Mouse (Mus musculus): ENCODE results near the gene Reep1.

Reep1 gene

DNA sequence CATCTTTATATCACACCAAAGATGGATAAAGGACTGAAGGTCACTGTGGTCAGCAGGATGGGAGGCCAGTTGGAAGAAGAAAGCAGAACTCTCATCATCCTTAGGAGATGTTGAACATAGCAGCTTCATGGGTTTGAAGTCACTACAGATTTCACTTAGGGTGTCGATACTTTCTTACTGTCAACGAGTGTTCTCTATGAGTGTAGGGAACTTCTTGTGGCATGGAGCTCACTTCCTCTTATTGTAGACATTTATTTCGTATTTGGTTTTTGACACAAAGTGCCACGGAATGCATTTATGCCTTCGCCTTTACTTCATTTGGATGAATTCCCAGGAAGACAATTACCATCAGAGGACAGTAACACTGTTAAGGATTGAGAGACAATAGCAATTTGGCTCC, 28.7 kb downstream of the Reep1 start:
- no peak for DNase-seq (ENCODE audit: low read depth in 2 of 2, low spot score in 2 of 2)

GRCm38 (mm10) chr6:71737202-71737601, 29.8 kb downstream of the Reep1 start:
- DNase-seq (ENCODE audit: low read depth in 2 of 2, low spot score in 2 of 2): no peak

DNA sequence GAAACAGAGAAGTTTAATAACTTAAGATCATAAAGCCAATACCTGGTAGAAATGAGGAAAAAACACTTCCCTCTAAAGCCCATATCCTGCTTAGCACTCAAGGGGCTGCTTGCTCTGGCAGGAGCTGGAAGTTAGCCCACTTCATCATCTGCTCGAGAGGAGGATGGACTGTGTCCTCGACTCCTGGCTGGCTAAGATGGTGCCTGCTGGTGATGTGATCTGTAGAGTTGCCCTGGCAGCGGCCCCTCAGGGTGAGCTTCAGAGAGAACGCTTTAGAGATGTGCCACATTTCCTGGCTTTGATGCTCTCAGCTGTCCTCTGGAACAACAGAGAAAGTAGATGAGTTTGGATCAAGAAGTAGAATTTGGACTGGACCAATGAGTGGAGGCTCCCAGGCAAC, 31.2 kb downstream of the Reep1 start:
- no peak for DNase-seq (ENCODE audit: low read depth in 2 of 2, low spot score in 2 of 2)

DNA sequence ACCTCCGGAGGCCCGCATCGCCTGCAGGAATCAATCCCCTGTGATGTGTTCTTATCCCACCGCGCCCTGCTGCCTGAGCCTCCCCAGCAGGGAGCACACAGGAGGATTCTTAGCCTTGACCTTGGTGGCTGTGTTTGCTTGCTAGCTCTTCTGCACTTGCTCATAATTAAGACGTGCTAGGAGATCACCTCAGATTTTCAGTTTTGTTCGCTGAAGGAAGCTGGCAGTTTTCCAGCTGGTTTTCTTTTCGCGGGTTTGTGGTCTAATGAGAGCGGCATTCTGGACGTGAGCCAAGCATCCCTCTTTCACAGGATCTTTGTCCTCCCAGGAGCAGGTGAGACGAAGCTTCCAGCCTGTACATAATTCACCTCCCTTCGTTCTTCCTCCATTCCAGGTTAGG, 33.6 kb downstream of the Reep1 start:
- DNase-seq (ENCODE audit: low read depth in 2 of 2, low spot score in 2 of 2): no peak

DNA sequence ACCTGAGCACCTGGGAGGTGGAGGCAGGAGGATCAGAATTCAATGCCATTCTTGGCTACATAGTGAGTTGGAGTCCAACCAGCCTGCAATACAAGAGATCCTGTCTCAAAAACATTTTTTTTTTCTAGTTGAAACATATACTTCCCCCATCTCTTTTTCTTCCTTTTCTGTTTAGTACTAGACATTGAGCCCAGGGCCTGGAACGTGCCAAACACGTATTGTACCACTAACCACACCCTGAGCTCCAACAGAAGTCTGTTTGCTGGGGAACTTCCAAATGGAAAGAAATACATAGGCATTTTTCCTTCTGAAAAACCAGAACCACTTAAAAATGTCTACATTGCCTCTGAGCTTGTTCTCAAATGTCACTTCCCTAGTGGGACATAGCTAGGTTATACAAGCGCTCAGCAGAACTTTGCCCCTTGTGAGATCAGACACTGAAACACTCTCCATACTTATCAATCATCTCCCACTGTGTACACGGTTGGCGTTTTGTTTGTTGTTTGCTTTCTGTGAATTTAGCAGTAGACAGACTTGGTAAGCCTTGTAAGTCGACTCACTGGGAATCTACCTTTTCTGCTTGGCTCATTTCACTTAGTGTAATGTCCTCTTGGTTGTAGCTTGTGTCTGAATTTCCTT, 34.8 kb downstream of the Reep1 start:
- DNase-seq (ENCODE audit: low read depth in 2 of 2, low spot score in 2 of 2): no peak

- DNase-seq (ENCODE audit: low read depth in 2 of 2, low spot score in 2 of 2): no peak
These were observed 37.6 kb downstream of the Reep1 start for GRCm38 (mm10) chr6:71744934-71745333.

GRCm38 (mm10) chr6:71745482-71746234, 38.3 kb downstream of the Reep1 start:
- DNase-seq (ENCODE audit: low read depth in 2 of 2, low spot score in 2 of 2): no peak

DNA sequence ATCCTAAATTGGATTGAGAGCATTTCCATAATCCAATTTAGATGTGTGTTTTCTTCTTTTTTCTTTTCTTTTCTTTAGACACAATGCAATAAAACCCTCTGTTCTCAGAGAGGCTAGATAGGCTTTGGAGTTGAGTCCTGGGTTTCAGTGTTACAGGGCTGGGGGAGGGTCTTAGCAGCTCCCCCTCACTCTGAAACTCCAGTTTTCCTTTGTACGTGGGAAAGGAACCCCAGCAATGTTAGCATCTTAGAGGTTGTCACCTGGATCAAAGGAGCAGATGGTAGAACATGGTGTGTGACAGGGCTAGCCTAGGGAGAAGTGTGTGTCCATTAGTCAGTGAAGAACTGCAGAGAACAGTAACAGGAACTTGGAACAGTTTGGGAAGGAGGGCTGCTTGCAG, 38.9 kb downstream of the Reep1 start:
- DNase-seq (ENCODE audit: low read depth in 2 of 2, low spot score in 2 of 2): no peak

DNA sequence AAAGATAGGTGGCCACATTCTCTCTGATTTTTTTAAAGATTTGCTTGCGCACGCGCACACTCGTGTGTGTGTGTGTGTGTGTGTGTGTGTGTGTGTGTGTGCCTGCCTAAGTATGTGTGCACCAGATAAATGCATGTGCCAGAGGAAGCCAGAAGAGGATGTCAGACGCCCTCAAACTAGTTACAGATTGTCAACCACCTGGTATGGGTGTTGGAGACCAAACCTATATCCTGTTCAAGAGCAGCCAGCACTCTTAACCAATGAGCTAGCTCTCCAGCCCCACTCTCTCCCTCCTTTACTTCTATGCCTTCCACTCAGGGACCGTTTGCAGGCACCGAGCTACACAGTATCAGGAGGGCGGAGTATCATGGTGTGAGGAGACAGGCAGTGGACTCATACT, 39.5 kb downstream of the Reep1 start:
- DNase-seq (ENCODE audit: low read depth in 2 of 2, low spot score in 2 of 2): peak in 1 of 2 experiments; percentile 13

- DNase-seq (ENCODE audit: low read depth in 2 of 2, low spot score in 2 of 2): no peak
These were observed 44.2 kb downstream of the Reep1 start for GRCm38 (mm10) chr6:71751602-71752001.

GRCm38 (mm10) chr6:71752791-71753464, 45.6 kb downstream of the Reep1 start:
- no peak for DNase-seq (ENCODE audit: low read depth in 2 of 2, low spot score in 2 of 2)

- DNase-seq (ENCODE audit: low read depth in 2 of 2, low spot score in 2 of 2): peak in 1 of 2 experiments; percentile 19
These were observed 49.9 kb downstream of the Reep1 start for GRCm38 (mm10) chr6:71757039-71757894.

DNA sequence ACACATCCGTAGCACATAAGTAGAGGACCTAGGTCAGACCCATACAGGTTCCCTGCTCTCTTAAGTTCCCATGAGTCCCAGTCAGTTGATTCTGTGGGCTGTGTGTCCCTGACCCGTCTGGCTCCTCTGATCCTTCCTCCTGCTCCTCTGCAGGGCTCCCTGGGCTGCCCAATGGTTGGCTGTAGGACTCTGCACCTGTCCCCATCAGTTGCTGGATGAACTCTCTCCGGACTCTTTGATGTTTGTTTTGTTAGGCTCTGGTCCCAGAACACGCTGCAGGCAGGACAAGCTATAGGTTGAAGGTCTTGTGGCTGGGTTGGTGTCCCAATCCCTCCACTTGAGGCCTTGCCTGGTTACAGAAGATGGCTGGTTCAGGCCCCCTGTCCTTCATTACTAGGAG, 51.4 kb downstream of the Reep1 start:
- no peak for DNase-seq (ENCODE audit: low read depth in 2 of 2, low spot score in 2 of 2)

- no peak for DNase-seq (ENCODE audit: low read depth in 2 of 2, low spot score in 2 of 2)
These were observed 52.7 kb downstream of the Reep1 start for GRCm38 (mm10) chr6:71760073-71760472.

GRCm38 (mm10) chr6:71767761-71768160, 60.4 kb downstream of the Reep1 start:
- DNase-seq (ENCODE audit: low read depth in 2 of 2, low spot score in 2 of 2): no peak

DNA sequence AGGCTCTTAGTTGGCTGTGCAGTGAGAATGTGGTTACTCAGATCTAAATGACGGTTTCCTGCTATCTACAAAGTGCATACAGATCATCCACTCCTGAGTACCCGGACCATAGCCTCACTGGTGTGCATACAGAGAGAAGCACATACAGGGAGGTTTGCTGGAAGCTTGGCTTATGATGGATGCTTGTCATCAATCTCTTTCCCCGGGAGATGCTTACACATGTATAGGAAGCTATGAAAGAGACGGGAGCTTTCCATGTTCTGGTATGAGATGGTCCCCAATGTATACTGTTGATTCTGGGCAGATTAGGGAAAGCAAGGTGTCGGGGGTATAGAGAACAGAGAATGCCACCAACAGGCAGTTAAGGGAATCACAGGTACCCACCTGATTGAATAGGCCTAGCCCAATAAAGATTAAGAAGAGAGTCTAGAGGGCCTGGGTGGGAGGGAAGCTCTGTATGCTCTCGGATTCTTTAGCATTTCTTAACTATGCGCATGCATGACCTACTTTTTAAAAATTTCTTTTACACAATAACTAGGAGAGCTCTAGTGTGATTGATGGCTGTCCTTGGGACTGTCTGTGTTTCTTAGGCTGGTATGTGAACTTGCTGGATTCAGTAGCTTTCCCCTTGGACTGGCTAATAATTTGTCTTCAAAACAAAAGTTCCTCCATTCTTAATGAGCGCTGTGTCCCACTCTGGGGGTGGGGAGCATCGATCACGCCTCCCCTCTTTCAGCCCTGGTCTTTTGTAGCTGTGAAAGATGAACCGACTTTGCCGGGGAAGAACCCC, 62.7 kb downstream of the Reep1 start:
- DNase-seq (ENCODE audit: low read depth in 2 of 2, low spot score in 2 of 2): peak in 1 of 2 experiments; percentile 33

DNA sequence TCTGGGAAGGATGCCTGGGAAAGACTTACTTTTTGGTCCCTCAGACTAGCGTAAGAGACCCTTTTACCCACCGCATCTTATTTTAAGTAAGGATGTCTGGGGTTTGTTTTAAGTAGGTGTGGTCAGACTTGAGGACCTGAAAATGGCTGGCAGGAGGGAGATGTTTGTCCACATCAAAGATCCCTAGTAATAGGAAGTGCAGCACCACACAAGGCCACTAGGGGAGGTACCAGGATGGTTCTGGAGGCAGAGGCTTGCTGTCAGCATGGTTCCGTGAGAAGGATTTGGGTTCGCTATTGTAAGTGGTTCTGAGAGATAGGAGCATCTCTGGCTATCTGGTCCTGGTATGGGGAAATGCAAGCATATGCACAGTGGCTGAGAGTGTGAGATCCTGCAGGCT, 63.5 kb downstream of the Reep1 start:
- no peak for DNase-seq (ENCODE audit: low read depth in 2 of 2, low spot score in 2 of 2)

DNA sequence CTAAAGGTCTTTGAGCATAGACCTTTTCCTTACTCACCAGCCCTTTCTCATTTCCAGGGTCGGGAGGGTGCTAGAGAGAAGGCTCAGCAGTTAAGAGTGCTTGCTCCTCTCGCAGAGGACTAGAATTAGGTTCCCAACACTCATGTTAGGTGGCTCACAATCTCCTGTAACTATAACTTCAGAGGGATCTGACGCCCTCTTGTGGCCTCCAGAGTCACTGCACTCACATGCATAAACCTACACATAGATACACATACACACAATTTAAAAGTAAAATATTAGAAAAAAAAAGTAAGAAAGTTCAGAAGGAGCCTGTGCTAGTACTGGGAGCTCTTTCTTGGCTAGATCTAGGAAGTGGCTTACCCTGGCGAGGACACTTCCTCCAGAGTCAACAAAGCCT, 63.9 kb downstream of the Reep1 start:
- no peak for DNase-seq (ENCODE audit: low read depth in 2 of 2, low spot score in 2 of 2)

DNA sequence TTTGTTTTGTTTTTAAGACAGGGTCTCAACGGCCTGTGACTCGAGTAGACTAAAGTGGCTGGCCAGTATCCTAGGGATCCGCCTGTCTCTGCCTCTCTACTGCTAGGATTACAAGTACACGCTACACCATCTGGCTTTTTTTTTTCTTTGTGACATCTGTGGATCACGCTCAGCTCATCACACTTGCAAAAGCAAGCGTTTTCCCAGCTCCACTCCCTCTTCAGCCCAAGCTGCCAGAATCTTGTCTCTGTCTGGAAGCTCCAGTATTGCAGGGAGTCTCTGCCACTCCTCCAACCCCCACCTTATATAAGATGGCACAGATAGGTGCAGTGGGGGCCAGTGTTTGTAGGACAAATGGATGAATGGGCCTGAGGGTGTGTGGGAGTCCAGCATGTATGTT, 64.8 kb downstream of the Reep1 start:
- DNase-seq (ENCODE audit: low read depth in 2 of 2, low spot score in 2 of 2): no peak

DNA sequence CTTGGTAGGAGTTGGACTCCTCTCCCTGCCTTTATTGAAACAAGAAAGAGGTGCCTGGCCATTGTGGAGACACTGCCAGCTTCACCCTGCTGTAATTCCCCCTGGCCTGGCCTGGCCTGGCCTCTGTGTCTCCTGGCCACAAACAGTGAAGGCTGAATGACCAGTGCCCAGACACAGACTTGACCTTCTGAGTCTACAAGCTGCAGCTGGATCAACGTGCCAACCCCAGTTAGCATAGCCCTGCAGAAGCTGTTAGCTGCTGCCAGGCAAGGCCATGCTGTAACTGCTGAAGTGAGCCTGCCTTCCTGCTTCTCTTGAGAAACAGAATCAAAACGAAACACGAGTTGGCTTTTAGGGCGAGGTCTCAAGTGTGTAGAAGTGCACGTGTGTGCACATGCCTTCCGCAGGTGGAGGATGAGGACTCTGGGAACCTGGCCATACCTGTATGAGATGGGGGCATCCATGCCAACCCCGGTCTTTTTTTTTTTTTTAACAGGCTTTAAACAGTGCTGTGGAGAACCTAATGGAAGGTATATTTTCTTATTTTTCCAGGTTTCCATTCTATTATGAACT, 65.4 kb downstream of the Reep1 start:
- no peak for DNase-seq (ENCODE audit: low read depth in 2 of 2, low spot score in 2 of 2)

All from CD8-positive naive resting alpha-beta T cell, adult 2 months (primary cell).